Mouse (Mus musculus): Measurements from ENCODE around the gene Olfr490. TPM values are rescaled to one million over a fixed set of nuclear protein-coding genes. Genes with fewer than 3 reads are reported as not detected.

Olfr490 gene
- not detected for total RNA-seq (2021)
- long read RNA-seq, experiment 1: 0 reads
- long read RNA-seq, experiment 2: 0 reads

- DNase-seq (ENCODE audit: low spot score): no peak
Measured at GRCm38 (mm10) chr7:108288834-108289233, at the start of gene Olfr490. TSS of gene Olfr490 (minus strand) at chr7:108288934.

GRCm38 (mm10) chr7:108323574-108323973, 34.8 kb upstream of the Olfr490 start, which contains the start of gene Olfr492:
TSS of gene Olfr492 (minus strand) at chr7:108323674.
- DNase-seq (ENCODE audit: low spot score): no peak

GRCm38 (mm10) chr7:108313151-108313550, 24.4 kb upstream of the Olfr490 start, which contains the start of gene Olfr491:
TSS of gene Olfr491 (plus strand) at chr7:108313451.
- DNase-seq (ENCODE audit: low spot score): no peak

- no peak for DNase-seq (ENCODE audit: low spot score)
Measured at GRCm38 (mm10) chr7:108258247-108258646, 30.5 kb downstream of the Olfr490 start, which contains the start of gene Olfr488. TSS of gene Olfr488 (minus strand) at chr7:108258347.

Other genes starting within 250 kb of the Olfr490 start
- gene Olfr479, start 238.2 kb downstream of the Olfr490 start, total RNA-seq (2021): not detected
- gene Olfr480, start 221.6 kb downstream of the Olfr490 start, total RNA-seq (2021): not detected
- gene Olfr481, start 209.1 kb downstream of the Olfr490 start, total RNA-seq (2021): not detected
- under 1 TPM; 0.85 to 0.94 TPM for gene Olfr482, start 191.3 kb downstream of the Olfr490 start, total RNA-seq (2021)
- not detected for gene Olfr483, start 188.1 kb downstream of the Olfr490 start, total RNA-seq (2021)
- not detected for gene Olfr484, start 161.5 kb downstream of the Olfr490 start, total RNA-seq (2021)
- gene Olfr485, start 129.1 kb downstream of the Olfr490 start, total RNA-seq (2021): not detected
- gene Olfr486, start 116.2 kb downstream of the Olfr490 start, total RNA-seq (2021): not detected
- gene Olfr487, start 74.3 kb downstream of the Olfr490 start, total RNA-seq (2021): not detected
- gene Olfr488, start 30.6 kb downstream of the Olfr490 start, total RNA-seq (2021): not detected
- gene Olfr491, start 24.5 kb upstream of the Olfr490 start, total RNA-seq (2021): not detected
- gene Olfr492, start 34.7 kb upstream of the Olfr490 start, total RNA-seq (2021): not detected
- not detected for gene Olfr493, start 58.0 kb upstream of the Olfr490 start, total RNA-seq (2021)
- gene Olfr494, start 76.4 kb upstream of the Olfr490 start, total RNA-seq (2021): not detected
- not detected for gene Olfr495, start 104.2 kb upstream of the Olfr490 start, total RNA-seq (2021)
- gene Olfr497, start 131.5 kb upstream of the Olfr490 start, total RNA-seq (2021): not detected
- gene Olfr498, start 176.4 kb upstream of the Olfr490 start, total RNA-seq (2021): not detected
- gene Olfr502, start 236.1 kb upstream of the Olfr490 start, total RNA-seq (2021): not detected